Mouse (Mus musculus) ovary, adult 18-20 months (tissue): ENCODE data around the gene Vmn1r66.
"Not testable (repeated sequence)": the region's sequence is repeated elsewhere in the genome, so short reads cannot be mapped to it uniquely, and the experiment has no call there.

ENCODE experiments used
- DNase-seq: peaks from one replicate; pipeline ENCODE4 v3.0.0; 2022; ENCODE audit warnings: low spot score, mixed read lengths

Vmn1r66 gene

GRCm38 (mm10) chr7:10277906-10278305 is at the start of gene Vmn1r66:
Gene Vmn1r66 (minus strand): TSS chr7:10278006.
- no peak for DNase-seq

- not testable (repeated sequence) for DNase-seq
These were observed 47.7 kb upstream of the Vmn1r66 start for GRCm38 (mm10) chr7:10325462-10325861.

GRCm38 (mm10) chr7:10252075-10252474 is 25.7 kb downstream of the Vmn1r66 start:
- no peak for DNase-seq

GRCm38 (mm10) chr7:10249146-10249545 is 28.7 kb downstream of the Vmn1r66 start:
- DNase-seq, result no peak
